Mouse (Mus musculus): ENCODE data around the gene Cmtm7.

Cmtm7 gene

GRCm38 (mm10) chr9:114793764-114794295, 12.2 kb upstream of the Cmtm7 start:
- no peak for DNase-seq

- DNase-seq = no peak
Measured at GRCm38 (mm10) chr9:114789989-114790388, 8.3 kb upstream of the Cmtm7 start.

- DNase-seq = no peak
Measured at GRCm38 (mm10) chr9:114789557-114789956, 7.9 kb upstream of the Cmtm7 start.

- DNase-seq = no peak
Measured at GRCm38 (mm10) chr9:114788697-114789096, 7.0 kb upstream of the Cmtm7 start.

GRCm38 (mm10) chr9:114787716-114788115, 6.1 kb upstream of the Cmtm7 start:
- DNase-seq = no peak

GRCm38 (mm10) chr9:114787134-114787533, 5.5 kb upstream of the Cmtm7 start:
- no peak for DNase-seq

- DNase-seq = no peak
Measured at GRCm38 (mm10) chr9:114785432-114786125, 3.9 kb upstream of the Cmtm7 start.

- DNase-seq = peak; percentile 33
Measured at GRCm38 (mm10) chr9:114780746-114781525, 720 bp downstream of the Cmtm7 start.

- no peak for DNase-seq
Measured at GRCm38 (mm10) chr9:114779984-114780745, 1.5 kb downstream of the Cmtm7 start.

- no peak for DNase-seq
Measured at GRCm38 (mm10) chr9:114778877-114779276, 2.8 kb downstream of the Cmtm7 start.

GRCm38 (mm10) chr9:114778047-114778390, 3.6 kb downstream of the Cmtm7 start:
- no peak for DNase-seq

- DNase-seq = no peak
Measured at GRCm38 (mm10) chr9:114777178-114778046, 4.2 kb downstream of the Cmtm7 start.

GRCm38 (mm10) chr9:114776361-114776760, 5.3 kb downstream of the Cmtm7 start:
- no peak for DNase-seq

GRCm38 (mm10) chr9:114775272-114775671, 6.4 kb downstream of the Cmtm7 start:
- DNase-seq = no peak

- DNase-seq = no peak
Measured at GRCm38 (mm10) chr9:114774629-114775028, 7.0 kb downstream of the Cmtm7 start.

GRCm38 (mm10) chr9:114771565-114771964, 10.1 kb downstream of the Cmtm7 start:
- no peak for DNase-seq

GRCm38 (mm10) chr9:114770224-114770623, 11.4 kb downstream of the Cmtm7 start:
- DNase-seq = no peak

- DNase-seq = no peak
Measured at GRCm38 (mm10) chr9:114768066-114768465, 13.6 kb downstream of the Cmtm7 start.

- DNase-seq = no peak
Measured at GRCm38 (mm10) chr9:114767507-114767906, 14.1 kb downstream of the Cmtm7 start.

- peak; percentile 76 for DNase-seq
Measured at GRCm38 (mm10) chr9:114767030-114767429, 14.6 kb downstream of the Cmtm7 start.

- DNase-seq = peak; percentile 49
Measured at GRCm38 (mm10) chr9:114763341-114763740, 18.3 kb downstream of the Cmtm7 start.

GRCm38 (mm10) chr9:114761848-114762247, 19.8 kb downstream of the Cmtm7 start:
- no peak for DNase-seq

Measured in right cerebral cortex, postnatal 4 days (tissue).